In genomic region chr1:84956771-84957170, GRCm38 (mm10) we compare ENCODE assay signal across 6 mouse cellular contexts. TPM values are rescaled to one million over a fixed set of nuclear protein-coding genes. Genes with fewer than 3 reads are reported as not detected.
"Had no signal": no experiment of that assay in that cellular context is flagged by ENCODE, and none has a peak within 500 bp of the region (broad histone marks: within the 10 kb centered on the region; RNA-seq: fewer than 3 reads in every experiment).

No protein-coding gene starts in this region.

RNA-seq across cellular contexts. Expression of gene Slc16a14, which starts 21.8 kb away (rescaled TPM):
- total RNA-seq: liver, adult 2 months; megakaryocyte progenitor cell, adult 5-6 weeks; megakaryocyte-erythroid progenitor cell, adult 5-6 weeks had no signal
- polyA plus RNA-seq: liver, adult 2 months; liver, embryonic 14.5 days; liver, embryonic 15.5 days; lung, embryonic 14.5 days had no signal
